ENCODE assay signal across 9 mouse cellular contexts in genomic region chr12:69496341-69496904, GRCm38 (mm10).
DNase-seq lines count a peak whose midpoint lies in the region; ATAC-seq and TF ChIP-seq lines count a peak whose summit lies in the region.
"Had no signal": no experiment of that assay in that cellular context is flagged by ENCODE, and none has a peak within 500 bp of the region (broad histone marks: within the 10 kb centered on the region; RNA-seq: fewer than 3 reads in every experiment).

No protein-coding gene starts in this region.

- 61% methylated on average over 6 of the region's 6 CpGs for WGBS in kidney, embryonic 16.5 days
- 78% methylated on average over 6 of the region's 6 CpGs for WGBS in neural tube, embryonic 15.5 days
- WGBS in stomach, postnatal 0 days = 51% methylated on average over 6 of the region's 6 CpGs

- H3K9me3 ChIP-seq in kidney, embryonic 16.5 days (ENCODE audit: low read length) = no peaks in the 10 kb centered on the region
- H3K9me3 ChIP-seq in neural tube, embryonic 15.5 days (replicated peaks) = no peaks in the 10 kb centered on the region
- H3K9me3 ChIP-seq in stomach, postnatal 0 days (ENCODE audit: control insufficient read depth, low read length) = no peaks in the 10 kb centered on the region
- H3K9me3 ChIP-seq: liver, embryonic 13.5 days had no signal

- no peak for TF ChIP-seq EP300 in stomach, postnatal 0 days (optimal IDR thresholded peaks at IDR 0.05)

- intact Hi-C loops in gastrocnemius, adult 2 months (cut with DNase I) = loop anchor here (5.0 kb wide), 1 partner anchor 76 kb away; no protein-coding TSS in a partner anchor

- ATAC-seq in kidney, embryonic 16.5 days (ENCODE audit: low FRiP score, low TSS enrichment) = peak; percentile 28; the same call in 1 of the 2 replicates
- ATAC-seq in neural tube, embryonic 15.5 days (ENCODE audit: low FRiP score) = no peak
- no peak for ATAC-seq in stomach, postnatal 0 days (ENCODE audit: low FRiP score, low TSS enrichment)

- H3K4me1 ChIP-seq in kidney, embryonic 16.5 days (ENCODE audit: insufficient read depth, low read length) = peaks cover 23% of the 10 kb centered on the region
- H3K4me1 ChIP-seq in neural tube, embryonic 15.5 days = peaks cover 21% of the 10 kb centered on the region
- H3K4me1 ChIP-seq in stomach, postnatal 0 days (replicated peaks; ENCODE audit: control insufficient read depth, insufficient read depth) = peaks cover 8% of the 10 kb centered on the region

- H3K9ac ChIP-seq in kidney, embryonic 16.5 days (replicated peaks; ENCODE audit: low read length) = no peak overlapping the region
- no peak overlapping the region for H3K9ac ChIP-seq in neural tube, embryonic 15.5 days (replicated peaks)
- H3K9ac ChIP-seq in stomach, postnatal 0 days (ENCODE audit: low read length) = no peak overlapping the region
- H3K9ac ChIP-seq: liver, embryonic 13.5 days had no signal

- H3K36me3 ChIP-seq in kidney, embryonic 16.5 days (ENCODE audit: insufficient read depth, low read length) = no peaks in the 10 kb centered on the region
- no peaks in the 10 kb centered on the region for H3K36me3 ChIP-seq in neural tube, embryonic 15.5 days
- H3K36me3 ChIP-seq in stomach, postnatal 0 days (ENCODE audit: control insufficient read depth, insufficient read depth, low read length) = no peaks in the 10 kb centered on the region
- H3K36me3 ChIP-seq: liver, embryonic 13.5 days had no signal

- peak; percentile 42 for DNase-seq in gastrocnemius, adult 2 months
- no peak for DNase-seq in gastrocnemius, adult 8-10 months (ENCODE audit: low spot score in 2 of 2)
- DNase-seq in kidney, postnatal 25 days = no peak
- no peak for DNase-seq in neural tube, embryonic 10.5 days (ENCODE audit: extremely low spot score, low spot score)
- DNase-seq in stomach, postnatal 0 days (ENCODE audit: low spot score) = no peak
- no peak for DNase-seq in embryo, embryonic 9.5 days (ENCODE audit: extremely low spot score)
- DNase-seq: liver, embryonic 13.5 days had no signal

- no peaks in the 10 kb centered on the region for H3K27me3 ChIP-seq in kidney, embryonic 16.5 days (ENCODE audit: insufficient read depth, low read length)
- H3K27me3 ChIP-seq in neural tube, embryonic 15.5 days (replicated peaks) = no peaks in the 10 kb centered on the region
- no peaks in the 10 kb centered on the region for H3K27me3 ChIP-seq in stomach, postnatal 0 days (ENCODE audit: control insufficient read depth, insufficient read depth, low read length)
- H3K27me3 ChIP-seq: liver, embryonic 13.5 days had no signal

- no peak for TF ChIP-seq CTCF in gastrocnemius, adult 2 months (IDR thresholded peaks at IDR 0.05)
- no peak for TF ChIP-seq CTCF in stomach, postnatal 0 days (IDR thresholded peaks at IDR 0.05; ENCODE audit: low read depth)

- H3K4me3 ChIP-seq in gastrocnemius, adult 2 months = peak overlapping the region; percentile 40
- H3K4me3 ChIP-seq in kidney, embryonic 16.5 days (ENCODE audit: low read length) = no peak overlapping the region
- no peak overlapping the region for H3K4me3 ChIP-seq in neural tube, embryonic 15.5 days (replicated peaks)
- H3K4me3 ChIP-seq in stomach, postnatal 0 days (ENCODE audit: low read depth, low read length) = no peak overlapping the region
- H3K4me3 ChIP-seq: liver, embryonic 13.5 days had no signal

- peak overlapping the region; percentile 76 for H3K27ac ChIP-seq in gastrocnemius, adult 2 months
- no peak overlapping the region for H3K27ac ChIP-seq in kidney, embryonic 16.5 days (ENCODE audit: low read length)
- H3K27ac ChIP-seq in neural tube, embryonic 15.5 days (replicated peaks) = 0 out of 2 replicates have a peak overlapping the region, but pooled peaks have one; percentile 46
- peak overlapping the region; percentile 63 for H3K27ac ChIP-seq in stomach, postnatal 0 days (replicated peaks)
- H3K27ac ChIP-seq: liver, embryonic 13.5 days had no signal

- H3K4me2 ChIP-seq in kidney, embryonic 16.5 days (replicated peaks; ENCODE audit: low read depth, low read length) = no peak overlapping the region
- no peak overlapping the region for H3K4me2 ChIP-seq in neural tube, embryonic 15.5 days
- H3K4me2 ChIP-seq in stomach, postnatal 0 days (replicated peaks; ENCODE audit: low read depth) = peak overlapping the region; percentile 20; the same call in 1 of the 2 replicates
- H3K4me2 ChIP-seq: liver, embryonic 13.5 days had no signal
